8 mouse cellular contexts compared by ENCODE assay signal in genomic region chr11:102408888-102409794, GRCm38 (mm10). TPM values are rescaled to one million over a fixed set of nuclear protein-coding genes. Genes with fewer than 3 reads are reported as not detected.
DNase-seq lines count a peak whose midpoint lies in the region; ATAC-seq and TF ChIP-seq lines count a peak whose summit lies in the region.

No protein-coding gene starts in this region.

- intact Hi-C loops in left cerebral cortex, postnatal 10 days (cut with DNase I), result no loop called here

- peak overlapping the region; percentile 94 for H3K27ac ChIP-seq in heart, embryonic 15.5 days
- H3K27ac ChIP-seq in bone marrow, adult 2 months (ENCODE audit: control insufficient read depth, insufficient read depth, low read depth, low read length, poor library complexity), result peak overlapping the region; percentile 85
- H3K27ac ChIP-seq in hindbrain, embryonic 13.5 days, result peak overlapping the region; percentile 60
- H3K27ac ChIP-seq in midbrain, embryonic 15.5 days, result peak overlapping the region; percentile 86

- no peak for DNase-seq in heart, adult 9 months (ENCODE audit: low spot score in 2 of 2)
- DNase-seq in T-cell, adult 2 months (ENCODE audit: low spot score), result no peak
- DNase-seq in embryo, embryonic 10.5 days (ENCODE audit: low spot score), result no peak
- DNase-seq in left cerebral cortex, postnatal 10 days (ENCODE audit: extremely low spot score in 1 of 2, low spot score in 2 of 2), result no peak

- TF ChIP-seq CTCF in bone marrow, adult 2 months (IDR thresholded peaks at IDR 0.05; ENCODE audit: control insufficient read depth, insufficient read depth, low read length), result no peak

- 36% methylated on average over 14 of the region's 15 CpGs for WGBS in heart, embryonic 15.5 days
- WGBS in bone marrow, adult 2 months, result 44% methylated on average over 15 of the region's 15 CpGs
- 45% methylated on average over 15 of the region's 15 CpGs for WGBS in hindbrain, embryonic 13.5 days
- 48% methylated on average over 15 of the region's 15 CpGs for WGBS in midbrain, embryonic 15.5 days

- H3K36me3 ChIP-seq in heart, embryonic 15.5 days, result peaks cover 10% of the 10 kb centered on the region
- peaks cover 8% of the 10 kb centered on the region for H3K36me3 ChIP-seq in hindbrain, embryonic 13.5 days
- no peaks in the 10 kb centered on the region for H3K36me3 ChIP-seq in midbrain, embryonic 15.5 days (replicated peaks)

- H3K27me3 ChIP-seq in heart, embryonic 15.5 days, result no peaks in the 10 kb centered on the region
- no peaks in the 10 kb centered on the region for H3K27me3 ChIP-seq in hindbrain, embryonic 13.5 days
- no peaks in the 10 kb centered on the region for H3K27me3 ChIP-seq in midbrain, embryonic 15.5 days (replicated peaks)

- TF ChIP-seq POLR2A in bone marrow, adult 2 months (IDR thresholded peaks at IDR 0.05; ENCODE audit: borderline replicate concordance, control insufficient read depth, low read depth, low read length), result no peak

- peaks cover 31% of the 10 kb centered on the region for H3K4me1 ChIP-seq in heart, embryonic 15.5 days (replicated peaks)
- H3K4me1 ChIP-seq in bone marrow, adult 2 months (ENCODE audit: control insufficient read depth, insufficient read depth, low read length), result peaks cover 2% of the 10 kb centered on the region; the same call in 1 of the 2 replicates
- peaks cover 34% of the 10 kb centered on the region for H3K4me1 ChIP-seq in hindbrain, embryonic 13.5 days (replicated peaks)
- H3K4me1 ChIP-seq in midbrain, embryonic 15.5 days, result peaks cover 42% of the 10 kb centered on the region

- peak overlapping the region; percentile 86 for H3K4me2 ChIP-seq in heart, embryonic 15.5 days
- H3K4me2 ChIP-seq in hindbrain, embryonic 13.5 days, result peak overlapping the region; percentile 93
- H3K4me2 ChIP-seq in midbrain, embryonic 15.5 days, result peak overlapping the region; percentile 83

- no peak for ATAC-seq in heart, embryonic 15.5 days (replicated peaks; ENCODE audit: insufficient number of reproducible peaks, insufficient read depth, low FRiP score, low read depth)
- no peak for ATAC-seq in hindbrain, embryonic 13.5 days (ENCODE audit: low FRiP score)
- ATAC-seq in midbrain, embryonic 15.5 days (replicated peaks), result no peak

- H3K4me3 ChIP-seq in heart, embryonic 15.5 days, result peak overlapping the region; percentile 90
- peak overlapping the region; percentile 67 for H3K4me3 ChIP-seq in bone marrow, adult 2 months (replicated peaks; ENCODE audit: control insufficient read depth, low read depth, low read length)
- peak overlapping the region; percentile 77 for H3K4me3 ChIP-seq in hindbrain, embryonic 13.5 days
- peak overlapping the region; percentile 91 for H3K4me3 ChIP-seq in midbrain, embryonic 15.5 days

- H3K9ac ChIP-seq in heart, embryonic 15.5 days, result peak overlapping the region; percentile 50
- H3K9ac ChIP-seq in hindbrain, embryonic 13.5 days, result no peak overlapping the region; the same call in 1 of the 2 replicates
- H3K9ac ChIP-seq in midbrain, embryonic 15.5 days, result no peak overlapping the region

- H3K9me3 ChIP-seq in heart, embryonic 15.5 days (replicated peaks), result no peaks in the 10 kb centered on the region
- no peaks in the 10 kb centered on the region for H3K9me3 ChIP-seq in hindbrain, embryonic 13.5 days
- no peaks in the 10 kb centered on the region for H3K9me3 ChIP-seq in midbrain, embryonic 15.5 days

RNA-seq across cellular contexts. Expression of gene Slc25a39, which starts 1.4 kb away (rescaled TPM):
- polyA plus RNA-seq in heart, embryonic 15.5 days (2015; fragmentation: Nextera tagmentation; extraction: Ambion mirVana), result 293 and 321 TPM in 2 replicates
- 207 and 269 TPM in 2 replicates for polyA plus RNA-seq in bone marrow, adult 2 months (2011; ENCODE audit: insufficient read depth, insufficient read length, low replicate concordance, missing spikeins)
- 139 and 147 TPM in 2 replicates for polyA plus RNA-seq in hindbrain, embryonic 13.5 days (2015; fragmentation: Nextera tagmentation; extraction: Ambion mirVana)
- 146 and 168 TPM in 2 replicates for polyA plus RNA-seq in midbrain, embryonic 15.5 days (2015; fragmentation: Nextera tagmentation; extraction: Ambion mirVana)
- 10 to 100 TPM; 64.8 to 66.7 TPM for total RNA-seq in left cerebral cortex, postnatal 10 days (2021)

RNA-seq across cellular contexts. Expression of gene Rundc3a, which starts 15.9 kb away (rescaled TPM):
- polyA plus RNA-seq in heart, embryonic 15.5 days (2015; fragmentation: Nextera tagmentation; extraction: Ambion mirVana), result 0.64 and 2.5 TPM in 2 replicates
- 2.3 and 3.2 TPM in 2 replicates for polyA plus RNA-seq in bone marrow, adult 2 months (2011; ENCODE audit: insufficient read depth, insufficient read length, low replicate concordance, missing spikeins)
- 135 and 144 TPM in 2 replicates for polyA plus RNA-seq in hindbrain, embryonic 13.5 days (2015; fragmentation: Nextera tagmentation; extraction: Ambion mirVana)
- polyA plus RNA-seq in midbrain, embryonic 15.5 days (2015; fragmentation: Nextera tagmentation; extraction: Ambion mirVana), result 160 and 165 TPM in 2 replicates
- 100 to 1,000 TPM; 329 to 332 TPM for total RNA-seq in left cerebral cortex, postnatal 10 days (2021)

RNA-seq across cellular contexts. Expression of gene Grn, which starts 21.0 kb away (rescaled TPM):
- polyA plus RNA-seq in heart, embryonic 15.5 days (2015; fragmentation: Nextera tagmentation; extraction: Ambion mirVana), result 198 and 242 TPM in 2 replicates
- 57.7 and 87.0 TPM in 2 replicates for polyA plus RNA-seq in bone marrow, adult 2 months (2011; ENCODE audit: insufficient read depth, insufficient read length, low replicate concordance, missing spikeins)
- polyA plus RNA-seq in hindbrain, embryonic 13.5 days (2015; fragmentation: Nextera tagmentation; extraction: Ambion mirVana), result 76.5 and 77.3 TPM in 2 replicates
- 75.2 and 82.0 TPM in 2 replicates for polyA plus RNA-seq in midbrain, embryonic 15.5 days (2015; fragmentation: Nextera tagmentation; extraction: Ambion mirVana)
- total RNA-seq in left cerebral cortex, postnatal 10 days (2021), result 10 to 100 TPM; 79.2 to 79.4 TPM

RNA-seq across cellular contexts. Expression of gene Fam171a2, which starts 38.3 kb away (rescaled TPM):
- polyA plus RNA-seq in heart, embryonic 15.5 days (2015; fragmentation: Nextera tagmentation; extraction: Ambion mirVana), result 2.7 and 5.7 TPM in 2 replicates
- polyA plus RNA-seq in bone marrow, adult 2 months (2011; ENCODE audit: insufficient read depth, insufficient read length, low replicate concordance, missing spikeins), result 0.65 and 2.7 TPM in 2 replicates
- 15.9 and 17.1 TPM in 2 replicates for polyA plus RNA-seq in hindbrain, embryonic 13.5 days (2015; fragmentation: Nextera tagmentation; extraction: Ambion mirVana)
- 28.7 and 36.4 TPM in 2 replicates for polyA plus RNA-seq in midbrain, embryonic 15.5 days (2015; fragmentation: Nextera tagmentation; extraction: Ambion mirVana)
- 100 to 1,000 TPM; 125 to 135 TPM for total RNA-seq in left cerebral cortex, postnatal 10 days (2021)

RNA-seq across cellular contexts. Expression of gene Slc4a1, which starts 43.1 kb away (rescaled TPM):
- 20.2 and 31.9 TPM in 2 replicates for polyA plus RNA-seq in heart, embryonic 15.5 days (2015; fragmentation: Nextera tagmentation; extraction: Ambion mirVana)
- 762 and 950 TPM in 2 replicates for polyA plus RNA-seq in bone marrow, adult 2 months (2011; ENCODE audit: insufficient read depth, insufficient read length, low replicate concordance, missing spikeins)
- polyA plus RNA-seq in hindbrain, embryonic 13.5 days (2015; fragmentation: Nextera tagmentation; extraction: Ambion mirVana), result 4.4 and 5.0 TPM in 2 replicates
- polyA plus RNA-seq in midbrain, embryonic 15.5 days (2015; fragmentation: Nextera tagmentation; extraction: Ambion mirVana), result 2.9 and 3.8 TPM in 2 replicates
- 1 to 10 TPM in 1 of 2 experiments, under 1 TPM in 1; 0.47 to 1.2 TPM for total RNA-seq in left cerebral cortex, postnatal 10 days (2021)

Comparison
In these comparisons a context has a peak if more than half of its experiments do, and no peak if none do; other contexts are left out.
1. RNA of gene Rundc3a, which starts 15.9 kb away (polyA plus RNA-seq): 160 to 165 TPM in midbrain, embryonic 15.5 days and 135 to 144 TPM in hindbrain, embryonic 13.5 days; 2.3 to 3.2 TPM in bone marrow, adult 2 months and 0.64 to 2.5 TPM in heart, embryonic 15.5 days; every median in the first group is over 10 times any median in the second.
2. Peak in every context shown above with its lines, with median percentiles within 50 percentile points of each other: H3K27ac ChIP-seq, H3K4me2 ChIP-seq and H3K4me3 ChIP-seq.